ENCODE assay signal across 10 mouse cellular contexts in the genomic region with DNA sequence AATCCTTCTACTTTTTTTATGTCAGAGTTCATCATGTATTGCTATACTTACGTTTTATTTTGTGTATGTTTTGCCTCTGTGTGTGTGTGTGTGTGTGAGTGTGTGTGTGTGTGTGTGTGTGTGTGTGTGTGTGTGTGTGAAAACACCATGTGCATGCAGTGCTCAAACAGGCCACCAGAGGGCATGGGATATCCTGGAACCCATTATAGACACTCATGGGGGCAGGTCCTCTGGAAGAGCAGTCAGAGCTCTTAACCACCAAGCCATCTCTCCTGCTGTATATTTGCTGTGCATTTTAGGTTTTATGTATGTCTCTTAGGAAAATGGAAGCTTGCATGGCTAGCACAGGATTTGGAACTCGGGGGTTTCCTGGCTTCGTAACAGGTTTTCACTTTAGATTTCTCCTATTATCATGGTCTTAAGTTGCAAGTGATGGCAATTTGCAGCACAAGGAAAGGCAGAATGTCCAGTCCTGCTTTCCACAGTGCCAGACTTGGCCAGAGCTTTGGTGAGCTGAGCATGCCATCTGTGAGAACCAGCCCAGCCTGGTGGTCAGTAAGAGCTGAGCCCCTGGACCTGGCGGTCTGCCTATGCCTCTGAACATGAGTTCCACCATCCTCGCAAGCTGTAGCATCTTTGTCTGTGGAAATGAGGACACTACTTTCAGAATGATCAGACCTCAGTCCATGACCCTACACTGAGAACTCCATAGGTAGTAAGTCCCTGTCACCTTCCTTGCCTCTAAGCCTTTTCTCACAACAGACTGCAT.
DNase-seq lines count a peak whose midpoint lies in the region; ATAC-seq and TF ChIP-seq lines count a peak whose summit lies in the region.
"Had no signal": no experiment of that assay in that cellular context is flagged by ENCODE, and none has a peak within 500 bp of the region (broad histone marks: within the 10 kb centered on the region; RNA-seq: fewer than 3 reads in every experiment).

No protein-coding gene starts in this region.

- no peak overlapping the region for H3K27ac ChIP-seq in CH12.LX (ENCODE audit: insufficient read depth, low read depth)
- H3K27ac ChIP-seq: heart, embryonic 15.5 days; midbrain, embryonic 12.5 days had no signal

- no peak for ATAC-seq in erythroid progenitor cell, adult 5-6 weeks (replicated peaks; ENCODE audit: low FRiP score, poor library complexity, severe bottlenecking)

- peak in 1 of 2 experiments; percentile 54; a peak in 2 of 4 replicates for TF ChIP-seq CTCF in CH12.LX (conservative IDR thresholded peaks at IDR 0.05 in 1 of 2, IDR thresholded peaks at IDR 0.05 in 1 of 2; ENCODE audit: low read depth in 2 of 2, low read length in 2 of 2)

- TF ChIP-seq RAD21 in CH12.LX (IDR thresholded peaks at IDR 0.05; ENCODE audit: low read depth, low read length): peak; percentile 26

- H3K4me2 ChIP-seq in CH12.LX (ENCODE audit: insufficient read depth, low read depth, poor library complexity, severe bottlenecking): no peak overlapping the region
- H3K4me2 ChIP-seq: heart, embryonic 15.5 days; midbrain, embryonic 12.5 days had no signal

- H3K9ac ChIP-seq in CH12.LX (ENCODE audit: insufficient read depth, low read depth): no peak overlapping the region
- H3K9ac ChIP-seq: heart, embryonic 15.5 days; midbrain, embryonic 12.5 days had no signal

- H3K9me3 ChIP-seq in CH12.LX (replicated peaks; ENCODE audit: low read length): peaks cover 4% of the 10 kb centered on the region
- H3K9me3 ChIP-seq: heart, embryonic 15.5 days; midbrain, embryonic 12.5 days had no signal

- DNase-seq in kidney, postnatal 10 days: peak; percentile 42
- no peak for DNase-seq in kidney, adult 8-10 months
- DNase-seq in 416B (ENCODE audit: low read depth) (peak; percentile 53), CH12.LX (ENCODE audit: extremely low read depth) (no peak)
- DNase-seq in induced T-regulatory cell, adult 2 months (ENCODE audit: low read depth): peak; percentile 54
- DNase-seq in adrenal gland, postnatal 25 days: no peak
- no peak for DNase-seq in layer of hippocampus, adult 11-12 months (ENCODE audit: low spot score)

- no peak for TF ChIP-seq POLR2A in CH12.LX (IDR thresholded peaks at IDR 0.05; ENCODE audit: low read depth, low read length)

- in situ Hi-C loops in CH12.LX (cut with MboI; ENCODE audit: low pct_ligation_motif_present, low pct_unique_long_range_greater_than_20kb, low sequenced_read_pairs): no loop called here

- H3K27me3 ChIP-seq in CH12.LX (replicated peaks): no peaks in the 10 kb centered on the region
- H3K27me3 ChIP-seq: heart, embryonic 15.5 days; midbrain, embryonic 12.5 days had no signal

- peaks cover 25 to 74% of the 10 kb centered on the region in 2 experiments for H3K4me1 ChIP-seq in CH12.LX (ENCODE audit: control insufficient read depth in 1 of 2, insufficient read depth in 2 of 2)

- H3K36me3 ChIP-seq in CH12.LX (replicated peaks in 1 of 2; ENCODE audit: control insufficient read depth in 1 of 2, insufficient read depth in 1 of 2, low read length in 1 of 2): peaks cover 0 to 4% of the 10 kb centered on the region in 2 experiments
- H3K36me3 ChIP-seq: heart, embryonic 15.5 days; midbrain, embryonic 12.5 days had no signal

- no peak overlapping the region for H3K4me3 ChIP-seq in CH12.LX (replicated peaks in 1 of 3; ENCODE audit: low read depth in 2 of 3, low read length in 2 of 3, poor library complexity in 1 of 3)
- H3K4me3 ChIP-seq: heart, embryonic 15.5 days; midbrain, embryonic 12.5 days had no signal

- dilution Hi-C loops in CH12.LX (cut with MboI; ENCODE audit: extremely low pct_ligation_motif_present, extremely low pct_unique_long_range_greater_than_20kb, low sequenced_read_pairs): no loop called here

- no peak for TF ChIP-seq EP300 in CH12.LX (IDR thresholded peaks at IDR 0.05; ENCODE audit: low read length)

- H3K79me2 ChIP-seq in CH12.LX (replicated peaks; ENCODE audit: control insufficient read depth, extremely low read depth, insufficient read depth, poor library complexity, severe bottlenecking): no peaks in the 10 kb centered on the region

TF ChIP-seq in CH12.LX, 34 proteins besides CTCF, POLR2A, EP300 and RAD21:
- TF ChIP-seq PAX5 (IDR thresholded peaks at IDR 0.05; ENCODE audit: low read length) (no peak), SMC3 (IDR thresholded peaks at IDR 0.05; ENCODE audit: low read depth, low read length) (peak; percentile 55), ZMIZ1 (IDR thresholded peaks at IDR 0.05; ENCODE audit: low read depth, low read length) (no peak)

Comparison
In these comparisons a context has a peak if more than half of its experiments do, and no peak if none do; other contexts are left out.
1. DNase-seq: peak in kidney, postnatal 10 days (single experiment), 416B (single experiment) and induced T-regulatory cell, adult 2 months (single experiment); none in kidney, adult 8-10 months (0 of 2), CH12.LX (single experiment), adrenal gland, postnatal 25 days (single experiment) and layer of hippocampus, adult 11-12 months (single experiment).